Mouse (Mus musculus): ENCODE results near the gene Krtap19-1.

The Krtap19-1 gene

DNA sequence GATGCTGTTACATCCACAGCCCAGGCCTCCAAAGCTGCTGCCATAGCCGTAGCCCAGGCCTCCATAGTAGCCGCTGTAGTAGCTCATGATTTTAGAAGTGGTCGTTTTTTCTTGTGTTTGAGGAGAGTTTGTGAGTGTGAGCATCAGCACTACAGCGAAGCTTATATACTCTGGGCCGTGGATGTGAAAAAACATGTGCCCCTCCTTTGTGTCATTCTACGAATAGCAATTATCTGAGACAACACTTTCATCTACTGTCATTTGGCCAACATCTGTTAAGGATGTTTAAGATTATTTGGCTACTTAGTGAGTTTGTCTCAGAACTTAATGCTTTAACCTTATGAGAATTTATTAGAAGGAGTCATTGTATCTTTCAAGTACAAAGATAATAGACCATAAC lies at the start of gene Krtap19-1:
Gene Krtap19-1 (minus strand): TSS at position 101 of the 400 bp plus-strand sequence.
- no peak for DNase-seq

DNA sequence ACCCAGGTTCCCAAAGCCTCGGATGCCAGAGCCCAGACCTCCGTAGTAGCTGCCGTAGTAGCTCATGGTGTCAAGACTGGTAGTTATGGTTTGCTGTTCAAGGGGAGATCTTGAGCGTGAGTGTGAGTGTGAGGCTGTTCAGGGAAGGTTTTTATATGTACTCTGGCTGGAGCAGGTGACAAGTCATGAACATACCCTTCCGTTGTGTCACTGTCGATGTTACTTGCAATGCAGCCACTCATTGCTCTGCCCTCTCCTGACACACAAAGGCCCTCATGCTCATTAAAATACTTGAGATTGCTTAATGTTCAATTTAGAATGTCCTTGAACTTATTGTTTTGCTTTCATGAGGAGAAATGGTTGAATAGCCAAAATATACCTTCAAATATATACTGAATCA lies 27.1 kb upstream of the Krtap19-1 start, which contains the start of gene Krtap19-5:
Gene Krtap19-5 (minus strand): TSS at position 101 of the 400 bp plus-strand sequence.
- no peak for DNase-seq

DNA sequence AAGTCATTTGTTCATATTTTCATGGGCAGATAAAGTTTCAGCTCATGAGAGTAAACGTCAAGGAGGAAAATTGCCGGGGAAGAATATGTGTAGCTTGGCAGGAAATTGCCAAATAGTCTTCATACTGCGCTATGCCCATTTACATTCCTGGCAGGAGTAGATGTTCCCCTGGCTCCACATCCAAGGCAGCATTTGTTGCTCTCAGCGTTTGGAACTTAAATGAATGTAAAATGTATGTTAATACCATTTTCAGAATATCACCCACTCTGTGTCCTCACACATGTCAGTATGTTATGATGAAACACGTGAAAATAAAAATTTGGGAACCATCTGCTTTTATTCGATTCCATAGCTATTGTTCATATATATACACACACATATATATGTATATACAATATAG lies 17.7 kb upstream of the Krtap19-1 start:
- DNase-seq: no peak

DNA sequence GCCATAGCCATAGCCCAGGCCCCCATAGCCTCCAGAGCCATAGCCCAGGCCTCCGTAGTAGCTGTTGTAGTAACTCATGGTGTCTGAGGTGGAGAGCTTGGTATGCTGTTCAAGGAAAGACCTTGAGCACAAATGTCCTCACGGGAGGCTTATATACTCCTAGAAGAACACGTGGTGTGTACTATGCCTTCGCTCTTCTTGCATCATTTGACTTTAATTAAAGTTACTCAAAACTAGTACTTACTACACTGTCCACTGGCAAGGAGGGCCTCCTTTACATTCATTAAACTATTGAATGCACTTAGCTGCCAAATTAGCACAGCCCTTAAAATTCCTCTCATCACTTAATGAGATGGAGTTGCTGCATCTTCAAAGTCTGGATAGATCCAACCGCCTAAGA lies 15.8 kb upstream of the Krtap19-1 start, which contains the start of gene Krtap19-4:
Gene Krtap19-4 (minus strand): TSS at position 101 of the 400 bp plus-strand sequence.
- no peak for DNase-seq

DNA sequence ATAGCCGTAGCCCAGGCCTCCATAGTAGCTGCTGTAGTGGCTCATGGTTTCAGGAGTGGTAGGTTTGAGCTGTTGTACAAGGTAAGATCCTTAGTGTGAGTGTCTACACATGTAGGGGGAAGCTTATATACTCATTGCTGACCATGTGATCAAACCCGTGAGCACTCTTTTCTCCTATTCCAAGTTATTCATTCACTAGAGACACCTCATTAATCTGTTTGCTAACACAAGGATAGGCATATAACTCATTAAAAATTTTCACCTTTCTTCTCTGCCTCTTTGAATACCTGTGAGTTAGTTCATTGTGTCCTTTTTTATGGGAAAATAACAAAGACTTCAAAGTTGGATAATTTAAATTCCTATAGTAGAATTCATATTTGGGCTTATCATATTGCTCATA lies 8.7 kb upstream of the Krtap19-1 start, which contains the start of gene Krtap19-3:
Gene Krtap19-3 (minus strand): TSS at position 101 of the 400 bp plus-strand sequence.
- no peak for DNase-seq

DNA sequence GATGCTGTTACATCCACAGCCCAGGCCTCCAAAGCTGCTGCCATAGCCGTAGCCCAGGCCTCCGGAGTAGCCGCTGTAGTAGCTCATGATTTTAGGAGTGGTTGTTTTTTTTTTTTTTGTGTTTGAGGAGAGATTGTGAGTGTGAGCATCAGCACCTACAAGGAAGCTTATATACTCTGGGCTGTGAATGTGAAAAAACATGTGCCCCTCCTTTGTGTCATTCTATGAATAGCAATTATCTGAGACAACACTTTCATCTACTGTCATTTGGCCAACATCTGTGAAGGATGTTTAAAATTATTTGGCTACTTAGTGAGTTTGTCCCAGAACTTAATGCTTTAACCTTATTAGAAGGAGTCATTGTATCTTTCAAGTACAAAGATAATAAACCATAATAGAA lies 5.0 kb upstream of the Krtap19-1 start, which contains the start of gene Krtap19-2:
Gene Krtap19-2 (minus strand): TSS at position 101 of the 400 bp plus-strand sequence.
- no peak for DNase-seq

DNA sequence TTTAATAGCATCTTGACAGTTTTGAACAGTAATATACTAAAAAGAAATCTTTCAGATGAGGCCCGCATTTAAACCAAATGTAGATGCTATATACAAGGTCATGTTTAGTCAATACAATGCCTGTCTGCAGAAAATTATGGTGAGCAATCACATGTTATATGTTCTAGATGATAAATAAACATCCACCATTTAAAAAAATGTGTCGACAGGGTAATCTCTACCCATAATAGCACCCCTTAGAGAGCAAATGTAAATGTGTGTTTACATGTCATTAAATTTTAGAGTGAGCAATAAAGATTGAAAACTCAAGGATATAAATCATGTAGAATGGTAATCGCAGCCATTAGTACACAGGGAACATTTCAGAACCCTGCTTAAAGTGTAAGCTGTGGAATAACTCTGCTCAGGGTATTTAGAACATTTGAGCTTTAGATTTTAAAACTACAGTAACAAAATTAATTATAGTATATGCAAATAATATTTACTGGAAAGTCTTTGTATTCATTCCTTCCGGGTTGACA lies 4.3 kb downstream of the Krtap19-1 start:
- DNase-seq: no peak

DNA sequence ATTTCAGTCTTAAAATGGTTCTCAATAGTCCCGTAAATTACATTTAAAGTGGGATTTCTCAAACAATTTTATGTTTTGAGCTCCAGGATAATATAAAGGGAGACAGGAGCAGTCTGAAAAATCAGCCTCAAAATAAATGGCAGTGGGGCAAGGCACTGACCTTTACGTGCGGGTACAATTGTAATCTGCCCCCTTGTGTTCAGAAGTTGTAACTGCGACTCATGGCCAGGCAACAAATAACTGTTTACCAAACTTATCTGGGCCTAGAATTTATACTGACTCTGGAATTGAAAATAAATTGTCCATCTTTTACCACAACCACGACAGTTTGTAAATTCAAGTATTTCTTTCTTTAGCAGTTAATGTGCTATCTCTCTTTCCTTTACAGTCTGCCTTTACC lies 17.8 kb downstream of the Krtap19-1 start:
- DNase-seq: no peak

DNA sequence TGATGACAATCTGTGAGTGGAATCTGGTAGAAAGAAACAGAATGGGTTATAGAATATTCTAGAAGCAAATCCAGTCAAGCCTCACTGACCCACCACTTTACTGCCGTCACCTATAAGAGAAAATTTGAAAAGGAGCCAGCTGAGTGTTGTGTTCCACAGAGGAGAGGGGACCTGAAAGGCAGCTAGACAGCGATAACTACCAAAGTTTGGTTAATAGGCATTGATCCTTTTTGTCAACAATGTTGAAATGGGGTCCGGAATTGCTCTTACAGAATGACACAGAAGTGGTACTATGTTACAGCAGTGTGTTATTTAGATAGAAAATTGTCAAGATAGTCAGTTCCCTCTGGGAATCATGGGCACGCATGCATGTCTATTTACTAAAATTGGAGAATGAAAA lies 20.7 kb downstream of the Krtap19-1 start:
- no peak for DNase-seq

DNA sequence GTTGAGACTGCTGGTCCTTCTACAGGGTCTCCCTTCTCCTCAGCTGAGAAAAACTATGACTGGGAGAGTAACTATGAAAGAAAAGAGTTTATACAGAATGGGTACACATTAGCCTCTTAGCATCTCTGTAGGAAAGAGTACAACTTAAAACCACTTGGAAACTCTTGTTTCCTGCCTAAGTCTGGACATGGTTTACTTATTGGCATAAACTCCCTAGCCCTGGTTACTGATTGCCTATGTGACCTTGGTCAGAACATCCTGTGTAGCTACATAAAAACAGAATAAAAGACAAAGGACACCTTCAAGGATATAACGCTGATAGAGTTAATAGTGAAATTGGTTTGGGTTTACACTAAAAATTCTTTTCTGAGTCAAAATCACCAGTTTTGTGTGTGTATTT lies 21.8 kb downstream of the Krtap19-1 start:
- DNase-seq: no peak

DNA sequence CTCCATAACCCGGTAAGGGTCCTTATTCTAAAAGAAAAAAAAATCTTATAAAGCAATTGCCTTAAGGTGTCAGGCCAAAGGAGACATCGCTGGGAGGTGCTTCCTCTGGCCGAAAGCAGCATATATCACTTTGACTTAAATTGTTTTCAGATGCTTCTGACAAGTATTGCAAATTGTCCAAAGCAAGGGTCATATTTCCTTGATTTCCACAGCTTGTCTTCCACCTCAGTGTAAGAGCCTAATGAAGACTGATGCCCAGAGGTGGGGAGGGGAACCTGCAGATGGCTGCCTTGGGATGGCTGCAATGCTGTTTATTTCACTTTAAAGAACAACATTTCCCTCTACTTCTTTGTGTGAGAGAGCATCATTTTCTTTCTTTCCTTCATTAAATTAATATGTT lies 42.2 kb downstream of the Krtap19-1 start:
- DNase-seq: no peak

DNA sequence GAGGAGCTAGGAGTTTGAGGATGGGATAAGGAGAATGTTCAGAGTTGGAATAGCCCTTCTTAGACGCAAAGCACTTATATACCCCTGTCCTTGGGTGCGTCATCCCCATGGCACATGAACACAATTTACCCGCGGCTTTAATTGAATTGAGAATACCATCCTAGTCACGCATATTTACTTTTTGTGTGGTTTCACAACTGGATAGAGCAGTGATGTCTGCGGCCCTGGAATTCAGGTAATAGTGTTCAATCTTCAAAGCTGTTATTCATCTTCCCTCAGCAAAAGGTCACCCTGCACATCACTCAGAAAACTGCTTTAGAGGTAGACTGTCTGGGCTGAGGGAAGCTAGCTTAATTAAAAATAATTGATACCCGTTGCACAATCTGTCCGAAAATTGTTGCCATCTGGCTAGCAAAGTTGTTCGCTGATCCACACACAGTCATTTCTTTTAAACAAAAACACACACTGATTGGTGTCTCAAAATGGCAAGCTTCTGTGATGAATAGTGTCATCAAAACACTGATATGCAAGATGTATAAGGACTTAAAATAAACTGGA lies 43.0 kb downstream of the Krtap19-1 start, which contains the start of gene Krtap14:
Gene Krtap14 (minus strand): TSS at position 51 of the 558 bp plus-strand sequence.
- DNase-seq: no peak

DNA sequence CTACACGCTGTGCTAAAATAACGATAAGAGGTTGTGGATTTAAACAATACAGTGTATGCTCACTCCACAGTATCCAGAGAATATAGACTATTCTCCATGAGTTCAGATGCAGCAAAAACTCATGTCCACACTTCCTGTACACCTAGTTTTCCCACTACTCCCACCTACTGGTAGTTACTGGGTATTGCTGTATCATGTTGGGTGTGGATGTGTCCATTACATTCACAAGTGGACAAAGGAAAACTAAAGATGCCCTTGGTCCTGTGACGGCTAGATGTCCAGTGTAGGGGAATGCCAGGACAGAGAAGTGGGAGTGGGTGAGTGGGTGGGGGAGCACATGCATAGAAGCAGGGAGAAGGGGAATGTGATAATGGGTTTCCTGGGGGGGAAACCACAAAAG lies 45.5 kb downstream of the Krtap19-1 start:
- DNase-seq: no peak

DNA sequence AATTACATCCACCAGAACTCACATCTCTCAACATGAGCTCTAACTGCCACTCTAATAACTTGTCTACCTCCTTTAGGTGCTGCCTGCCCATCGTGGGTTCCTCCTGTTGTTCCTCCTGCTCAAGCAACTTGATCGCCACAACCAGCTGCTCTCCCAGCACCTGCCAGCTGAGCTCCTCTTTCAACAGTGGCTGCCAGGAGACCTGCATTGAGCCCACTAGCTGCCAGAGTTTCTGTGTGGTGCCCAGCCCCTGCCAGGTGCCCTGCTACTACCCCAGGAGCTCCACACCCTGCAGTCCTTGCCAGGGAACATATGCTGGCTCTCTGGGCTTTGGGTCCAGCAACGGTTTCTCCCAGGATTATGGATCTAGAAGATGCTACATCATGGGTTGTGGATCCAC lies 49.1 kb downstream of the Krtap19-1 start, which contains the start of gene Krtap15:
Gene Krtap15 (plus strand): TSS at position 150 of the 400 bp plus-strand sequence.
- DNase-seq: no peak
